Mouse (Mus musculus) forebrain, embryonic 12.5 days (tissue): ENCODE data around the gene Gm20388. TPM values are rescaled to one million over a fixed set of nuclear protein-coding genes. Genes with fewer than 3 reads are reported as not detected.
A peak's percentile ranks its signal among the peaks of the same experiment; 100 is the strongest.

ENCODE experiments used
- ATAC-seq: fragments of 200-750 bp; cut with Nextera tagmentation; 2 replicates; pipeline ENCODE4 v1.8.0; 2017; ENCODE audit warnings: moderate TSS enrichment; ENCODE audit not compliant: low FRiP score
- H3K27ac ChIP-seq: fragments of 300-500 bp; sonication (generic); 2 replicates; pipeline ENCODE4 v1.5.1; 2016; ENCODE audit warnings: mild to moderate bottlenecking
- H3K27me3 ChIP-seq: fragments of 300-500 bp; sonication (generic); 2 replicates; pipeline ENCODE4 v1.6.1; 2016; ENCODE audit warnings: mild to moderate bottlenecking
- H3K36me3 ChIP-seq: fragments of 300-500 bp; sonication (generic); replicated peaks from 2 replicates; pipeline ENCODE4 v1.6.1; 2016; ENCODE audit warnings: mild to moderate bottlenecking
- H3K4me1 ChIP-seq: fragments of 300-500 bp; sonication (generic); 2 replicates; pipeline ENCODE4 v1.6.1; 2016
- H3K4me2 ChIP-seq: fragments of 300-500 bp; sonication (generic); 2 replicates; pipeline ENCODE4 v1.6.1; 2016; ENCODE audit warnings: mild to moderate bottlenecking, moderate library complexity
- H3K4me3 ChIP-seq: fragments of 300-500 bp; sonication (generic); replicated peaks from 2 replicates; pipeline ENCODE4 v1.5.1; 2016; ENCODE audit warnings: mild to moderate bottlenecking
- H3K9ac ChIP-seq: fragments of 300-500 bp; sonication (generic); 2 replicates; pipeline ENCODE4 v1.6.1; 2016; ENCODE audit warnings: mild to moderate bottlenecking
- H3K9me3 ChIP-seq: fragments of 300-500 bp; sonication (generic); 2 replicates; pipeline ENCODE4 v1.6.1; 2016
- WGBS: fragments of 180-500 bp; shearing (Covaris S2); methylation state at CpG from one replicate; pipeline ENCODE4 v1.1.7; 2016; 5-methylcytosine and 5-hydroxymethylcytosine counted together
- polyA plus RNA-seq: library from polyadenylated mRNA; unstranded; fragments of >200 nt; fragmentation: Nextera tagmentation; extraction: Ambion mirVana; gene quantifications from 2 replicates; pipeline ENCODE4 v1.2.1, GENCODE M21; 2016

Gene Gm20388
- polyA plus RNA-seq, 1 experiment from 2014 or later = not detected

DNA sequence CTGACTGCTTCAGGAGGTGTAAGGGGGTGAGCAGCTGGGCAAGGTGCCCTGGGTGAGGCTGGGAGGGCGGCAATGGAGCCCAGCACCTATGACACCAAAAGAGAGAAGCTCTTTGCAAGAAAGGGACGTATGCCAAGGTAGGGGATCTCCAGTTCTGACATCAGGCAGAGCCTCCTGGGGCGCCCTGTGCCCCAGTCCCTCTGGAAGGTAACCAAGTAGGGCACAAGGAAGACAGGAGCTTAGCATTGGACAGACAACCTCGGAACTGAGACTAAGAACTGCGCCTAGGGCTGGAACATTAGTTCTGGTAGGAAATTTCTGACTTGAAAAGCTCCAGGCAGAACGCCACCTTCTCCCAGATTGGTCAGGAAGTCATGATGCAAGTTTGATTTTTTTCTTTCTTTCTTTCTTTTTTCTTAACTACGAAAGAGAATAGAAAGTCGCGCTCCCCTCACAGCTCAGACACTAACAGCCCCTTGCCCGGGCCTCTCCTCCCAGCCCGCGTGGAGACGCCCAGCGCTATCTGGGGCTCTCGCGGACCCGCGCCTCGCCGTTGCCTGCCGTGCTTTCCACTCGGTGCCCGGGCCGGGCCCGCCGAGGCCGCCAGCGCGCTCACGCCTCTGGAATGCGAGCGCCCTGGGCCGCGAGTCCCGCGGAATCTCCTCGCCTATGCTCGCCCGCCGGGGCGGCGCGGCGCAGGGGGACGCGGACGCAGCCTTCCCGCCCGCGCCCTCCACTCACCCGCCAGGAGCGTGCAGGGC lies 2639.8 kb downstream of the Gm20388 start:
- Histone ChIP-seq H3K27me3 (peaks cover 41% of the 10 kb centered on the region), H3K36me3 (no peaks in the 10 kb centered on the region), H3K4me3 (peak overlapping the region; percentile 46), H3K27ac (0 out of 2 replicates have a peak overlapping the region, but pooled peaks have one; percentile 13), H3K4me2 (peak overlapping the region; percentile 65), H3K4me1 (peaks cover 14% of the 10 kb centered on the region), H3K9ac (peak overlapping the region; percentile 48), H3K9me3 (no peaks in the 10 kb centered on the region)
- WGBS = 5% methylated on average over 52 of the region's 52 CpGs
- ATAC-seq = peak; percentile 44; the same call in 1 of the 2 replicates

DNA sequence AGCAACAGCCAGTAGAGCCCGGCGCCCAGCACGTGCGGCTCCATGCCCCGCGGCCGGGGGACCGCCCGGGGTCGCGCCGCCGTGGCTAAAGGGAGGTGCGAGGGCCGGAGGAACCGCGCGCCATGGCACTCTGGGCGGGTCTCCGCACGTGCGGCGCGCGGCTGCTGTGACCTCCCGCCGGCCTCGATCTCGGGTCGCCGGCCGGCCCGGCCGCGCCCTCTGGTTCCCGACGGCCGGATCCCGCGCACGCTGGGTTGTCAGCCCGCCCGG lies 2640.3 kb downstream of the Gm20388 start:
- Histone ChIP-seq H3K4me3 (peak overlapping the region; percentile 46), H3K9ac (peak overlapping the region; percentile 48), H3K27me3 (peaks cover 41% of the 10 kb centered on the region), H3K36me3 (no peaks in the 10 kb centered on the region), H3K9me3 (no peaks in the 10 kb centered on the region), H3K4me1 (peaks cover 14% of the 10 kb centered on the region), H3K4me2 (peak overlapping the region; percentile 65), H3K27ac (0 out of 2 replicates have a peak overlapping the region, but pooled peaks have one; percentile 13)
- ATAC-seq = no peak
- under 1% methylated on average over 30 of the region's 43 CpGs for WGBS

DNA sequence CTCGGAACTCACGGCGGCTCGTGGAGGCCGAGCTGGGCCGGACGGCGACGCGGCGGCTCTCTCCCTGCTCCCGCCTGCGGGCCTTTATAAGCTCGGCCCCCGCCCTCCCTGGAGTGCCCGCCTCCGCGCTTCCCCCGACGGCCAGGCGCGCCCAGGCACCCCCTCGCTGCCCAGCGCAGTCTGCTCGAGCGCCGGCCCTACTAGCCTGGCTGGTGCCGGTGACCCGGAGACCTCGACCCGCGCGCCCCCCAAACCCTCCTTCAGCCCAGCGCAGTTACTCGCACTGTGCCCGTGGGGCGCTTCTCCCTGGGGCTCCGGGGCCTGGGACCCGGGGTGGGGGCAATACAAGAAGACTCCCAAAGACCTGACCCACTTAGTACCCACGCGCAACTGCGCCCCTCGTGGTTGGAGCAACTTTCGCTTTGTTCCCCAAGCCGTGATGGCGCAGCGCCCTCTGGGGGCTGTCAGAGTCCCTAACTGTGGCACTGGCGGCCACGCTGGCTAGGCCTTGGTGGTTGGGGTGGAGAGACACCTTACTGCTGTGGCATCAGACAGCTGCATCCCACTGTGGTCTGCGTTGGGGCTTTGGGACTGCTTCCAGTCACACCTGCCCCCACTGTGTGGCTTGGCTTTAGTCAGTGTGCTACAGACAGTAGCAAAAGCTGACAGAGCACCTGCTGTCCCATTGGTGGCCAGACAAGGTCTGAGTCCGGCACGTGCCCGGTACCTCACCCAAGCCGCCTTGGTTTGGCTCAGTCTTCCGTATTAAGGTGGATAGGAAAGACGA lies 2640.8 kb downstream of the Gm20388 start, which contains the start of gene Piezo1:
Gene Piezo1, minus strand, starts transcription at position 65 of the 787 bp plus-strand sequence.
- Histone ChIP-seq H3K27me3 (peaks cover 41% of the 10 kb centered on the region), H3K36me3 (no peaks in the 10 kb centered on the region), H3K9me3 (no peaks in the 10 kb centered on the region), H3K4me1 (peaks cover 14% of the 10 kb centered on the region), H3K4me2 (peak within 1 kb of the TSS; percentile 65), H3K4me3 (peak within 1 kb of the TSS; percentile 46), H3K27ac (0 out of 2 replicates have a peak within 1 kb of the TSS, but pooled peaks have one; percentile 13), H3K9ac (peak within 1 kb of the TSS; percentile 48)
- ATAC-seq = peak; percentile 59
- 13% methylated on average over 45 of the region's 56 CpGs for WGBS

DNA sequence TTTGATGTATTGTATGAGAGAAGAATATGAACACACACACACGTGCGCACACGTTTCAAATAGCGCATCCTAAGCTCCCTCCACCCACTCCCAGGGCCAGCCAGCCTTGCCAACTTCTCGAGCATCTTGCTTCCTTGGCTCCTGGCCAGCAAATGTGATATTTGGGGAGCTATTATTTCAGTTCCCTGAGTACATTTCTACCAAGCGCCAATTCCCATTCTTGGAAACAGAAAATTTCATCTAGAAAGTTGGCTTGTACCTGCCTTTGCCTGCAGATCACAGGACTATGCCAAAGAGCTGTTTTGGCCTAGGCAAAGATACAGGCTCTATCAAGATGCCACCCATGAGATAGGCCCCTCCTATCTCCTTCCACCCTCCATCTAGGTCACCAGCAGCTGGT lies 2644.1 kb downstream of the Gm20388 start:
- 83% methylated on average over 6 of the region's 6 CpGs for WGBS
- Histone ChIP-seq H3K27me3 (peaks cover 25% of the 10 kb centered on the region), H3K27ac (no peak overlapping the region), H3K4me2 (no peak overlapping the region), H3K4me1 (peaks cover 21% of the 10 kb centered on the region), H3K4me3 (no peak overlapping the region), H3K9ac (no peak overlapping the region), H3K9me3 (no peaks in the 10 kb centered on the region), H3K36me3 (no peaks in the 10 kb centered on the region)
- no peak for ATAC-seq

DNA sequence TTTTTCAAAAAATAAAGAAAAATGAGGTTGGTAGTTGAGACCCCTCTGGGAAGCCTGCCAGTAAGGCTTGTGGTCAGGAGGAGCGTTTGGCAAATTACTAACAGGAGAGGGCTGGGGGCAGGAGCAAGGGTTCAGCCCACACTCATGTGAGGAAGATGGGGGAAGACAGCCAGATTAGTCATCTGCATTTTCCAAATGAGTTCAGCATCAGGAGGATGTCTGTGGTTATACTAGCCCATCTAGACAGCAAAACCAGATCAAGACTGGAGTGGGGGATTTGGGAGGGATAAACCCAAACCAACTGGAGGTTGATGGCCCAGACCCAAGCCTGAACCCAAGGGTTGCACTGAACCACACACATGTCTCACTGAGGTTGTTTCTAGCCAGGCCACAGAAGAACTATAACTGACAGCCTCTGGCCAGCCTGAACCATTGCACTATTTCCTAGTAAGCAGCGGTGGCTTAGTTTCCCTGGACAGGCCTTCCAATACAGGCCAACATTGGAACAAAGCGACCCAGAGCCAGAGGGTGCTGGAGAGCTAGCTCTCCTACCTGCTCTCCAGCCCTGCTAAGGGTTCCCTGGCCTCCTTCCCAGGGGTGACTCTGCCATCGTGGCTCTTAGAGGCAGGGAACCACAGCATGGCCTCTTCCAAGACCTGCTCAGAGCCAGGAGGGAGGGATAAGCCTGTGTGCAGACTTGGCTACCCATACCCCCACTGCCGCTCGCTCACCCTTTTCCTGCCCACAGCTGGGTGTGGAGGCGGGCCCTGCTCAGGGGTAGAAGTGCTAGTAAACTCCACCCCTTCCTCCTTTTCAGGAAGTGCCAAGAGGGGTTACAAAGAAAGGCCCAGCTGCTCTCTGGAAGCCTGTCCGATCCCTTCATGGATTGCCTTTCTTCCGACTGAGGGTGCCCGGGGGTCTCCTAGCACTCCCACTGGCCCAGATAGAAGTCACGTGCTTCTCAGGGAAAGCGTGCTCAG lies 2645.7 kb downstream of the Gm20388 start:
- H3K27ac ChIP-seq = 0 out of 2 replicates have a peak overlapping the region, but pooled peaks have one; percentile 19
- no peak for ATAC-seq
- H3K4me2 ChIP-seq = no peak overlapping the region
- H3K4me1 ChIP-seq = peaks cover 8% of the 10 kb centered on the region; the same call in 1 of the 2 replicates
- H3K4me3 ChIP-seq = no peak overlapping the region
- H3K9ac ChIP-seq = no peak overlapping the region
- peaks cover 10% of the 10 kb centered on the region for H3K27me3 ChIP-seq
- H3K9me3 ChIP-seq = no peaks in the 10 kb centered on the region
- WGBS = 73% methylated on average over 12 of the region's 12 CpGs
- no peaks in the 10 kb centered on the region for H3K36me3 ChIP-seq

DNA sequence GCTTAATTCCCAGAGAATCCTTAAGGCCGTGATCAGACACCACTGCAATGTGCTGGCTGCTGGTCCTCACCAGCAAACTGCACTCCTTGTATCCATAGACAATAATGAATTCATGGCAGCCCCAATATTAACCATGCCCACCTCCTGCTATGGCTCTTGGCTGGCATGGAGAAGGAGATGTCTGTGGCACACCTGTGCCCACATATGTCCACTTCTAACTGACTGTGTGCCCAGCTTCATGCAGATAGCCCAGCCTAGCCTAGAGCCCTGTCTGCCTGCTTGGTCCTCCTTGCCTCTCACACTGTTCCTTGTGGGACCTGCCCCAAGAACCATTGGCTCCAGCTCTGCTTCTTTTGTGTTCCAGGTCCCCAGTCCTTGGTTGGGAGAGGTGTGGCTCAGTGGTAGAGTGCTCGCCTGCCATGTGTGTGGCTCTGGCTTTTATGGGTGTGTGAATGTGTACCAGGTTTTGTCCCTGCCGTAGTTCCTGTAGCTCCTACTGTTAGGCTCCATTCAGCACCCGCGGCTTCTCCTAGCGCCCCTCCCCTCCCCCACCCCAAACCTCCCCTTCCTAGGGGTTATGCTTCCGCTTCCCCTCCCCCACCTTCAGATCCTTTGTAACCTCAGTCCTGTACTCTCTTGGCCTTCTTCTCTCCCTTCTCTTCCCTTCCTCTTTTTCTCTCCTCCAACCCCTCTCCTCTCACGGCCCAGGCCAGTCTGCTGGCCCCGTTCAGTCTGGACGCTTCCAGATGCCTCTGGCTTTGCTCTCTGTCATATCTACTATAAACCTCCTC lies 2646.8 kb downstream of the Gm20388 start:
- Histone ChIP-seq H3K9me3 (no peaks in the 10 kb centered on the region), H3K9ac (no peak overlapping the region), H3K27ac (no peak overlapping the region), H3K4me3 (no peak overlapping the region), H3K27me3 (no peaks in the 10 kb centered on the region), H3K4me2 (no peak overlapping the region), H3K4me1 (peaks cover 7% of the 10 kb centered on the region; the same call in 1 of the 2 replicates), H3K36me3 (no peaks in the 10 kb centered on the region)
- ATAC-seq = no peak
- WGBS = 38% methylated on average over 10 of the region's 10 CpGs

DNA sequence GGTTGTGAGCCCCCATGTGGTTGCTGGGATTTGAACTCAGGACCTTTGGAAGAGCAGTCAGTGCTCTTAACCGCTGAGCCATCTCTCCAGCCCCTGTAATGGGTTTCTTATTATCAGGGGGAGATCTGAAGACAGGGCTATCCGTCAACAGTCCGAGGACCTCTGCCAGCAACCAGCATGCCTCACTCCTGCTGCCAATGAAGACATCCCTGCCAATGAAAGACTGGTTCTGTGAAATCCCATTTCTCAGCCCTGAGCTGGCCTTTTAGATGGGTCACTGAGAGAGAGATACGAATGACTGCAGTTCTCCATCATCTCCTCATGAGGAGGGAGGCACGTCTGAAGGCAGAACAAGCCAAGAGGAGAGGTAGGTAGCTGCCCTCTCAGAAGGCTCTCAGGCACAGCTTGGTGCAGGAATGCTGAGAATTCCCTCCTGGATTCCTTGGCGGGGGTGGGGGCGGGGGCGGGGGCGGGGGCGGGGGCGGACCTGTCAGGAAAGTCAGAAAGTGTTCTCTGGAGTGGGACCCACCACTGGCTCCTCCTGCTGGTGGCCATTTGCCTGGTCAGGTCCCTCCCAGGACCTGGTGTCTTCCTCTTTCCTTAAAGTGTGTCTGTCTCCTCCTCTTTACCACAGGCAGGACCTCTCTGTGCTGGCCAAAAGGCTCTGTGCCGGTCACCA lies 2648.2 kb downstream of the Gm20388 start:
- Histone ChIP-seq H3K9me3 (no peaks in the 10 kb centered on the region), H3K4me1 (peaks cover 7% of the 10 kb centered on the region; the same call in 1 of the 2 replicates), H3K27me3 (no peaks in the 10 kb centered on the region), H3K27ac (no peak overlapping the region), H3K4me2 (no peak overlapping the region), H3K36me3 (no peaks in the 10 kb centered on the region), H3K4me3 (no peak overlapping the region), H3K9ac (no peak overlapping the region)
- WGBS = 22% methylated on average over 11 of the region's 12 CpGs
- no peak for ATAC-seq

DNA sequence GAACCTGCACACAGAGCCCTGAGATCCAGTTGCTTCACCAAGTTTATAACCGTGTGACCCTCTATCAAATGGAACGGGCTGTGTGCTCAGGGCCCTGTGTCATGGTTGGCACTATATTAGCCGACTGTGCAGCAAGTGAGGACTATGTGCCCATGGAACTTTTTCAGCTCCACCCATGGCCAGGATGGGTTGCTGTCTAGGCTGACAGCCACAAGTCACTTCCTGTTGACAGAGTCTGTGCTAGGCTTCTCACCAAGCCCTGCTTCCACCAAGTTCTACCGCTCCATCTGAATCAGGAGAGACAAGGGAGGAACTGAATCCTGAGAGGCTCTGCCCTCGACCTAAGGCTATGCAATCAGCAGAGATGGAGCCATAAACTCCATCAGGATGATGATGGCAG lies 2650.6 kb downstream of the Gm20388 start:
- Histone ChIP-seq H3K4me2 (no peak overlapping the region), H3K27me3 (no peaks in the 10 kb centered on the region), H3K4me3 (no peak overlapping the region), H3K36me3 (no peaks in the 10 kb centered on the region), H3K4me1 (peaks cover 7% of the 10 kb centered on the region; the same call in 1 of the 2 replicates), H3K9me3 (no peaks in the 10 kb centered on the region), H3K9ac (no peak overlapping the region), H3K27ac (no peak overlapping the region)
- WGBS = 88% methylated on average over 5 of the region's 5 CpGs
- no peak for ATAC-seq

DNA sequence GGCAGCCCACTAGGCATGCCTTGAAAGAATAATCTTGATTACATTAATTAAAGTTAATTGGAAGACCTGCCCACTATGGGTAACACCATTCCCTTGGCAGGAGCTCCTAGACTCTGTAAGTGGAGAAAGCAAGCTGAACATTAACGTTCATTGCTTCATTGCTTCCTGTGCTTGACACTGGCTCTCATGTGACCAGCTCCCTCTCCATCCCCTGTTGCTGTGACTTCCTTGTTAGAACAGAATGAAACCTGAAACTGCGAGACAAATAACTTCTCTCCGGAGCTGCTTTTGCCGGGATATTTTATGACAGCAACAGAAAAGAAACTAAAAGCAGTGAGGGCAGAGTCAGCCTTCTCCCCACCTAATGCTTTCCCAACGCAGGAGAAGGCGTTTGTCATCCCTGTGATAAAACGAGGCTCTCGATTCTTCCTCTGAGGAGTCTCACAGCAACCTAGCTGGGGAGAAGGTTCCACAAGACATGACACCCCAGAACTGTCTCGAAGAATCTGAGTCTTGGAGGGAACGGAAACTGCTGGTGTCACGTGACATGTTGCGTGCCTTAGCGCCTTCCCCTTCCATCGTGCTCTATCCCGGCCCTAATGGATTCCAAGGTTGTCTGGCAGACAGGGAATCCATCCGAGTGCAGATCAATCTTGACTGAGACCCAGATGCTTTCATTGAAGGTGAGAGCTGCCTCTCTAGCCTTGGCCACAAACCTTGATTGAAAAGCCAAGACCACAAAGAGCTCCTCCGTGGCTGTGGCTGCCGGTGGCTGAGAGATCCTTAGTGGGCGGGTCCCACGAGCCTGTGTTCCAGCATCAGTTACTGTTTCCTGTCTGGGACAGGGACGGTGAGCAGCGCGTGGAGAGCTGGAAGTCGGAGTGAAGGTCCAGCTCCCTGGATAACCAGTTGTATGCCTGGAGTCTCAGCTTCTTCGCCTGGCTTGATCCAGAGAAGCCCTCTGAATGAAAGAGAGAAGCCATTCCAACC lies 2654.0 kb downstream of the Gm20388 start:
- no peak overlapping the region for H3K27ac ChIP-seq
- H3K27me3 ChIP-seq = no peaks in the 10 kb centered on the region
- H3K36me3 ChIP-seq = peaks cover 4% of the 10 kb centered on the region
- H3K9me3 ChIP-seq = no peaks in the 10 kb centered on the region
- no peak overlapping the region for H3K4me2 ChIP-seq
- 91% methylated on average over 25 of the region's 25 CpGs for WGBS
- H3K9ac ChIP-seq = no peak overlapping the region
- H3K4me1 ChIP-seq = peaks cover 27% of the 10 kb centered on the region
- H3K4me3 ChIP-seq = no peak overlapping the region
- no peak for ATAC-seq

DNA sequence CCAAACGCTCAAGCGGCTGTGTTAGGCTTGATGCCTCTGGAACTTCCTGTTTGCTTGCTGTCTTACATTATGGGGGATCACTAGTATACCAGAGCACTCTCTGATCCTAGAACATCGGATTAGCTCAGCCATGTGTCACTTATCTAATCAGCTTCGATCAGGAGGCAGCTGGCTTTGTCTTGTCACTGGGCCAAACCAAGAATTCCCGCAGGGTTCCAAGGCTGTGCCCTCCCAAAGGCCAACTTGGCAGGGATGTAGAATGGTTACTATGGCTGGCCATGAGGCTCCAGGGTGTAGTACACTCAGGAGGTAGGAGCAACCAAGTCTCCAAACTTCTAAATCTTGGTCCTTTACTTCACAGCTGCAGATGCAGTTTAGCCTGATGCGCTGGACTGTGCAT lies 2656.1 kb downstream of the Gm20388 start:
- Histone ChIP-seq H3K9me3 (no peaks in the 10 kb centered on the region), H3K9ac (peak overlapping the region; percentile 88), H3K36me3 (peaks cover 25% of the 10 kb centered on the region), H3K27me3 (no peaks in the 10 kb centered on the region), H3K4me2 (peak overlapping the region; percentile 81), H3K4me1 (peaks cover 28% of the 10 kb centered on the region), H3K27ac (peak overlapping the region; percentile 89), H3K4me3 (peak overlapping the region; percentile 86)
- 30% methylated on average over 6 of the region's 6 CpGs for WGBS
- ATAC-seq = no peak
